Mouse (Mus musculus) liver, adult 2 months (tissue): ENCODE results near the gene Hpf1. TPM values are rescaled to one million over a fixed set of nuclear protein-coding genes. Genes with fewer than 3 reads are reported as not detected.

Experiments used
- DNase-seq: peaks from one replicate; pipeline ENCODE4 v3.0.0-alpha.2; 2011; ENCODE audit warnings: low read depth, low spot score; ENCODE audit errors: extremely low read depth
- H3K27ac ChIP-seq: fragments of 200-500 bp; replicated peaks from 2 replicates; pipeline ENCODE4 v1.5.1; 2012; ENCODE audit warnings: low read depth, mild to moderate bottlenecking, control low read depth, inconsistent platforms, low read length; ENCODE audit not compliant: insufficient read depth
- H3K27me3 ChIP-seq: fragments of 200-500 bp; 2 replicates; pipeline ENCODE4 v1.6.1; 2012; ENCODE audit warnings: mild to moderate bottlenecking, moderate library complexity, low read length, inconsistent platforms; ENCODE audit not compliant: control insufficient read depth, insufficient read depth
- H3K36me3 ChIP-seq: fragments of 200-500 bp; 2 replicates; pipeline ENCODE4 v1.6.1; 2012; ENCODE audit warnings: low read length, inconsistent platforms; ENCODE audit not compliant: control insufficient read depth, insufficient read depth
- H3K4me1 ChIP-seq: fragments of 200-500 bp; 2 replicates; pipeline ENCODE4 v1.6.1; 2011; ENCODE audit warnings: low read length; ENCODE audit not compliant: control insufficient read depth, insufficient read depth
- H3K4me3 ChIP-seq: fragments of 200-500 bp; 2 replicates; pipeline ENCODE4 v1.5.1; 2011; ENCODE audit warnings: low read depth, mild to moderate bottlenecking, control low read depth, low read length, moderate library complexity; ENCODE audit not compliant: insufficient read depth
- H3K79me2 ChIP-seq: fragments of 200-500 bp; 2 replicates; pipeline ENCODE4 v1.6.1; 2012; ENCODE audit warnings: inconsistent platforms, mild to moderate bottlenecking, low read length, moderate library complexity; ENCODE audit not compliant: control insufficient read depth, insufficient read depth
- H3K9ac ChIP-seq: fragments of 200-500 bp; 2 replicates; pipeline ENCODE4 v1.6.1; 2012; ENCODE audit warnings: low read depth, mild to moderate bottlenecking, control low read depth, inconsistent platforms, low read length
- CTCF ChIP-seq: fragments of 200-500 bp; IDR thresholded peaks from 2 replicates; pipeline ENCODE4 v1.5.1; 2011; ENCODE audit warnings: low read depth, low read length, control low read depth
- POLR2A ChIP-seq: fragments of 200-500 bp; IDR thresholded peaks from 2 replicates; pipeline ENCODE4 v1.6.1; 2011; ENCODE audit warnings: low read length, control low read depth; ENCODE audit not compliant: insufficient read depth; ENCODE audit errors: extremely low read depth
- WGBS: fragments of 180-500 bp; shearing (Covaris S2); methylation state at CpG from one replicate; pipeline ENCODE4 v1.1.7; 2018; 5-methylcytosine and 5-hydroxymethylcytosine counted together
- polyA plus RNA-seq: library from polyadenylated mRNA; depleted of rRNA; stranded (reverse); fragments of >200 nt; gene quantifications from 2 replicates; pipeline ENCODE4 v1.2.3, GENCODE M21; 2012
- total RNA-seq: library from RNA; depleted of rRNA; stranded (reverse); fragments of >200 nt; gene quantifications from 2 replicates; pipeline ENCODE4 v1.2.3, GENCODE M21; 2014

Hpf1 gene
- total and polyA plus RNA-seq, 2 experiments: 2.0 to 8.8 TPM

- 57% methylated on average over 6 of the region's 6 CpGs for WGBS
- H3K79me2 ChIP-seq: peaks cover 5% of the 10 kb centered on the region; the same call in 1 of the 2 replicates
- peaks cover 7% of the 10 kb centered on the region; the same call in 1 of the 2 replicates for H3K4me1 ChIP-seq
- no peak for DNase-seq
- H3K27me3 ChIP-seq: no peaks in the 10 kb centered on the region
- no peak overlapping the region for H3K9ac ChIP-seq
- no peaks in the 10 kb centered on the region for H3K36me3 ChIP-seq
- H3K27ac ChIP-seq: no peak overlapping the region
- no peak overlapping the region for H3K4me3 ChIP-seq
- TF ChIP-seq POLR2A: no peak
These were observed 3.5 kb upstream of the Hpf1 start for GRCm38 (mm10) chr8:60886736-60887135.

GRCm38 (mm10) chr8:60889131-60889842 is 931 bp upstream of the Hpf1 start:
- H3K27me3 ChIP-seq: no peaks in the 10 kb centered on the region
- WGBS: 87% methylated on average over 11 of the region's 11 CpGs
- H3K27ac ChIP-seq: no peak overlapping the region
- DNase-seq: no peak
- H3K4me3 ChIP-seq: no peak overlapping the region
- TF ChIP-seq CTCF (no peak), POLR2A (no peak)
- peaks cover 8% of the 10 kb centered on the region; the same call in 1 of the 2 replicates for H3K79me2 ChIP-seq
- no peaks in the 10 kb centered on the region for H3K36me3 ChIP-seq
- no peak overlapping the region for H3K9ac ChIP-seq
- peaks cover 7% of the 10 kb centered on the region; the same call in 1 of the 2 replicates for H3K4me1 ChIP-seq

DNA sequence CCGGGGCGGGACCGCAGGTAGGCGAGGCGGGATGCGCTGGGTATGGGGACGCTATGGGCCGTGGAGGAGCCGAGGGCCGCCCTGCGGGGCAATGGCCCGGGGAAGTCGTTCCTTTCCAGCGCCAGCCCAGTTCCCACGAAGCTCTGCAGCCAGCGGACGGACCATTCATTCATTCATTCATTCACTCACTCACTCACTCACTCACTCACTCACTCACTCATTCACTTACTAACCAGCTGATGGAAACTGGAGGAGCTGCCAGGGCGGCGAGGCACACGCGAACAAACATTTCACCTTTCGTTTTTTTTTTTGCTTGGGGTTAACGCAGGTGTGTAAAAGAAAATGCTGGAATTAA is 279 bp downstream of the Hpf1 start:
- no peak for TF ChIP-seq POLR2A
- TF ChIP-seq CTCF: no peak
- Histone ChIP-seq H3K36me3 (no peaks in the 10 kb centered on the region), H3K9ac (peak overlapping the region; percentile 77), H3K27ac (no peak overlapping the region), H3K79me2 (peaks cover 8% of the 10 kb centered on the region; the same call in 1 of the 2 replicates), H3K4me3 (peak overlapping the region; percentile 98), H3K27me3 (no peaks in the 10 kb centered on the region), H3K4me1 (peaks cover 7% of the 10 kb centered on the region; the same call in 1 of the 2 replicates)
- WGBS: under 1% methylated on average over 22 of the region's 23 CpGs
- no peak for DNase-seq

DNA sequence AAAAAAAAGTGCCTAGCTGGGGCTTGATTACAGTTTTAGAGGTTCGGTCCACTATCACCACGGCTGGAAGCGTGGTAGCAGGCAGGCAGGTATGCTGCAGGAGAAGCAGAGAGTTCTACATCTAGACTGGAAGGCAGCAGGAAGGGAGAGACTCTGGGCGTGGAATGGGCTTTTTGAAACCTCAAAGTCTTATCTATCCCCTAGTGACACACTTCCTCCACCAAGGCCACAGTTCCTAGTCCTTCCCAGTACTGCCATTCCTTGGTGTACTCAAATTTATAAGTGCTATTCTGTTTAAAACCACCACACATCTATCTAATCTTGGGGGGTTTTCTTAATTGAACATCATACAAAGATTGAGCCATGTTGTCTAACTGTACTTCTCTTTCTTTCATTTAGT is 1.5 kb downstream of the Hpf1 start:
- Histone ChIP-seq H3K36me3 (no peaks in the 10 kb centered on the region), H3K27ac (no peak overlapping the region), H3K9ac (no peak overlapping the region), H3K79me2 (peaks cover 8% of the 10 kb centered on the region; the same call in 1 of the 2 replicates), H3K4me3 (no peak overlapping the region), H3K27me3 (no peaks in the 10 kb centered on the region), H3K4me1 (peaks cover 9% of the 10 kb centered on the region; the same call in 1 of the 2 replicates)
- 93% methylated on average over 4 of the region's 4 CpGs for WGBS
- no peak for DNase-seq
- no peak for TF ChIP-seq CTCF
- no peak for TF ChIP-seq POLR2A

DNA sequence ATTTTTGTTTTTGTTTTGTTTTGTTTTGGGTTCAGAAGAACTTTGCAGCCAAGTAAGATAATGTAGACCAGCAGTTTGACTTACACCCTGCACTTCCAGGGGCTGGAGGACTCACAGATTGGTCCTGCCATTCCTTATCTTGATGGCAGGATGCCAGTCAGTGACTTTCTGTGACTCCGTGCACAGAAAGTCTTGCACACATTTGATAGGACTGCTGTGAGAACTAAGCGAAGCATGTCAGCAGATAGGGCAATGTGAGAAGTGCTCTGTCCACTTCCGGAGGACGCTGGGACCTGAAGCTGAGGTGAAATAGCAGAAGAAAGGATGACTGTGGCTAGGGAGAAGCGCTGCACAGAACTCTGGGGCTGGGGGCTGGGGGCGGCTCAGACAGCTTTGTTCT is 5.7 kb downstream of the Hpf1 start:
- Histone ChIP-seq H3K9ac (no peak overlapping the region), H3K79me2 (peaks cover 7% of the 10 kb centered on the region; the same call in 1 of the 2 replicates), H3K4me3 (no peak overlapping the region), H3K36me3 (no peaks in the 10 kb centered on the region), H3K27me3 (no peaks in the 10 kb centered on the region), H3K27ac (no peak overlapping the region), H3K4me1 (peaks cover 12% of the 10 kb centered on the region; the same call in 1 of the 2 replicates)
- no peak for DNase-seq
- TF ChIP-seq CTCF (no peak), POLR2A (no peak)
- 74% methylated on average over 6 of the region's 6 CpGs for WGBS

DNA sequence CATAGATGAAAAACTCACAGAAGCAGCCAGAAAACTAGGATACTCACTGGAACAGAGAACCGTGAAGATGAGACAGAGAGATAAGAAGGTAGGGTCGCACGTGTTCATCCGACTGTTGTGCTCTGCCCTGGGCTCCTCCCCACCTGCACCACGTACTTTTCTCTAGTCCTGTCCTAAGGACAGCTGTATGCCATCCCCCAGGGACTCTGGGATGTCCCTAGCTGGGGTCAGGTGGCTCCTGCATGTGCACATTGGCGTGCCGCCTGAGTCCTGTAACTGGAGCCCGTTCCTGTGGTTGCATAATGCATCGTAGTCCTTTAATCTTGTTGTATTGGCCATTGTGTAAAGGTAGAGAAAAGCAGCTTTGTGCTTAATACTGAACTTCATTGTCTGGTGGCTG is 9.9 kb downstream of the Hpf1 start:
- Histone ChIP-seq H3K27me3 (no peaks in the 10 kb centered on the region), H3K4me3 (no peak overlapping the region), H3K27ac (no peak overlapping the region), H3K4me1 (peaks cover 8% of the 10 kb centered on the region; the same call in 1 of the 2 replicates), H3K9ac (no peak overlapping the region), H3K36me3 (peaks cover 2% of the 10 kb centered on the region; the same call in 1 of the 2 replicates), H3K79me2 (no peaks in the 10 kb centered on the region; the same call in 1 of the 2 replicates)
- WGBS: 32% methylated on average over 9 of the region's 9 CpGs
- TF ChIP-seq CTCF: no peak
- TF ChIP-seq POLR2A: no peak
- peak; percentile 76 for DNase-seq
